Comparison of ENCODE assay signal across 24 mouse cellular contexts in the genomic region with DNA sequence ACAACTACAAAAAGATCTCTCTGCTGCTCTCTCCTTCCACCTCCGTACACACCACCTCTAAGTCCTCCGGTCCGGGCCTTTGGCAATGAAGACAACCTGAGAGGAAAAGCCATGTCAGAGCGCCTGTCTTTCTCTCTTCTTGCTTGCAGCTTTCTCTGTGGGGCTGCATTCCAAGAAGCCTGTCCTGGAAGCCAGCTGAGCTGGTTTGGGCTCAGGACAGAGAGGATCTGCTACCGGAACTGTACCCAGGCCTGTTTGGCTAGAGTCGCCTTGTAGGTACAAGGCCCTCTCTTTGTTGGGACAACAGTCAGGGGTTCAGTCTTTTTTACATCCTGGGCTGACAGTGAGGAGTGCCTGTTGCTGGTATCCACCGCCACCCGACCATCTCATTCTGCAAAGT.
"Had no signal": no experiment of that assay in that cellular context is flagged by ENCODE, and none has a peak within 500 bp of the region (broad histone marks: within the 10 kb centered on the region; RNA-seq: fewer than 3 reads in every experiment).

No protein-coding gene starts in this region.

- H3K4me3 ChIP-seq: gastrocnemius, adult 2 months; heart, embryonic 10.5 days; heart, embryonic 12.5 days; hindbrain, embryonic 10.5 days; hindbrain, embryonic 12.5 days; hindbrain, embryonic 15.5 days; kidney, embryonic 15.5 days; limb, embryonic 13.5 days; limb, embryonic 15.5 days had no signal

- DNase-seq: gastrocnemius, adult 2 months; gastrocnemius, postnatal 10 days; gastrocnemius, postnatal 25 days; heart, adult 18-20 months; heart, postnatal 10 days; heart, postnatal 4 days; kidney, adult 11 months; kidney, adult 2 months; kidney, adult 9 months; kidney, postnatal 14 days; kidney, postnatal 36 days; layer of hippocampus, adult 9-11 months; layer of hippocampus, postnatal 36 days had no signal

- H3K9me3 ChIP-seq: heart, embryonic 10.5 days; heart, embryonic 12.5 days; hindbrain, embryonic 10.5 days; hindbrain, embryonic 12.5 days; hindbrain, embryonic 15.5 days; kidney, embryonic 15.5 days; limb, embryonic 13.5 days; limb, embryonic 15.5 days had no signal

- H3K27ac ChIP-seq: gastrocnemius, adult 2 months; heart, embryonic 10.5 days; hindbrain, embryonic 10.5 days; hindbrain, embryonic 12.5 days; hindbrain, embryonic 15.5 days; hindbrain, postnatal 0 days; kidney, postnatal 0 days; limb, embryonic 13.5 days; limb, embryonic 15.5 days had no signal

- H3K4me2 ChIP-seq: heart, embryonic 12.5 days; hindbrain, embryonic 12.5 days; hindbrain, embryonic 15.5 days; kidney, embryonic 15.5 days; limb, embryonic 13.5 days; limb, embryonic 15.5 days had no signal

- H3K36me3 ChIP-seq: heart, embryonic 10.5 days; heart, embryonic 12.5 days; hindbrain, embryonic 10.5 days; hindbrain, embryonic 12.5 days; hindbrain, embryonic 15.5 days; kidney, embryonic 15.5 days; limb, embryonic 13.5 days; limb, embryonic 15.5 days had no signal

- ATAC-seq: hindbrain, postnatal 0 days; intestine, embryonic 16.5 days had no signal

- H3K9ac ChIP-seq: heart, embryonic 12.5 days; hindbrain, embryonic 12.5 days; hindbrain, embryonic 15.5 days; kidney, embryonic 15.5 days; limb, embryonic 13.5 days; limb, embryonic 15.5 days had no signal
